Mouse (Mus musculus) forebrain, embryonic 10.5 days (tissue): ENCODE measurements around the gene Opn4. TPM values are rescaled to one million over a fixed set of nuclear protein-coding genes. Genes with fewer than 3 reads are reported as not detected.

Experiments
- DNase-seq: peaks from one replicate; pipeline ENCODE4 v3.0.0-alpha.2; 2017; ENCODE audit warnings: low spot score; ENCODE audit errors: extremely low spot score
- H3K27ac ChIP-seq: fragments of 300-500 bp; sonication (generic); 2 replicates; pipeline ENCODE4 v1.5.1; 2016; ENCODE audit warnings: mild to moderate bottlenecking
- H3K27me3 ChIP-seq: fragments of 300-500 bp; sonication (generic); 2 replicates; pipeline ENCODE4 v1.6.1; 2016; ENCODE audit warnings: mild to moderate bottlenecking; ENCODE audit not compliant: poor library complexity, severe bottlenecking
- H3K36me3 ChIP-seq: fragments of 300-500 bp; sonication (generic); replicated peaks from 2 replicates; pipeline ENCODE4 v1.6.1; 2016; ENCODE audit warnings: mild to moderate bottlenecking, moderate library complexity
- H3K4me1 ChIP-seq: fragments of 300-500 bp; sonication (generic); 2 replicates; pipeline ENCODE4 v1.6.1; 2016
- H3K4me3 ChIP-seq: fragments of 300-500 bp; sonication (generic); 2 replicates; pipeline ENCODE4 v1.5.1; 2016; ENCODE audit warnings: mild to moderate bottlenecking, moderate library complexity
- H3K9me3 ChIP-seq: fragments of 300-500 bp; sonication (generic); 2 replicates; pipeline ENCODE4 v1.6.1; 2016; ENCODE audit warnings: mild to moderate bottlenecking, moderate library complexity
- WGBS: fragments of 180-500 bp; shearing (Covaris S2); methylation state at CpG from one replicate; pipeline ENCODE4 v1.1.7; 2016; 5-methylcytosine and 5-hydroxymethylcytosine counted together
- polyA plus RNA-seq: library from polyadenylated mRNA; unstranded; fragments of >200 nt; fragmentation: Nextera tagmentation; extraction: Ambion mirVana; gene quantifications from 2 replicates; pipeline ENCODE4 v1.2.1, GENCODE M21; 2016

The Opn4 gene
- polyA plus RNA-seq, 1 experiment from 2014 or later: 1.0 TPM

- WGBS: 86% methylated on average over 4 of the region's 4 CpGs
- no peaks in the 10 kb centered on the region for H3K9me3 ChIP-seq
- no peak overlapping the region for H3K27ac ChIP-seq
- peaks cover 31% of the 10 kb centered on the region for H3K27me3 ChIP-seq
- peaks cover 15% of the 10 kb centered on the region for H3K4me1 ChIP-seq
- no peak overlapping the region for H3K4me3 ChIP-seq
- H3K36me3 ChIP-seq: no peaks in the 10 kb centered on the region
- no peak for DNase-seq
These were observed 31.3 kb downstream of the Opn4 start for GRCm38 (mm10) chr14:34568626-34569025.

GRCm38 (mm10) chr14:34567697-34568096 is 32.2 kb downstream of the Opn4 start:
- H3K27ac ChIP-seq: no peak overlapping the region
- H3K9me3 ChIP-seq: no peaks in the 10 kb centered on the region
- DNase-seq: no peak
- 68% methylated on average over 5 of the region's 5 CpGs for WGBS
- H3K27me3 ChIP-seq: peaks cover 31% of the 10 kb centered on the region
- H3K4me1 ChIP-seq: peaks cover 10% of the 10 kb centered on the region
- H3K4me3 ChIP-seq: no peak overlapping the region
- no peaks in the 10 kb centered on the region for H3K36me3 ChIP-seq

DNA sequence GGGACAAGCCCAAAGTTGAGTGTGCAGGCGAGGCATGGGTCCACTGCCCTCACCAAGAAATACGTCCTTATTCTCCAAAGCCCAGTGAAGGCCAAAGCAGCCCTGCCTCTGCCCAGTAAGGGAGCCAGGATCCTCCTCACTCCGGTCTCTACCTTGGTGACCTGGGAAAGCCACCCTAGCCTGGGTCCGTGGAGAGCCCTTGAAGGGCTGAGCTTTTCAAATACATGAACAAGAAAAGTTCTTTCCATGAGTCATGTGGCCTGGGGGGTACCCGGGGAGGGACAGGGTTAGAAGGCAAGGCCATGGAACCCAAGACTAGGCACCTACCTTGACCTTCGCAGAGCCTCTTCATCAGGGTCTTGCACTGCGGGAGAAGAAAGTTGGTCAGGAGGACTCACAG is 33.4 kb downstream of the Opn4 start:
- Histone ChIP-seq H3K4me1 (peaks cover 10% of the 10 kb centered on the region), H3K36me3 (no peaks in the 10 kb centered on the region), H3K27ac (no peak overlapping the region), H3K27me3 (peaks cover 30% of the 10 kb centered on the region), H3K9me3 (no peaks in the 10 kb centered on the region), H3K4me3 (no peak overlapping the region)
- WGBS: 94% methylated on average over 7 of the region's 7 CpGs
- no peak for DNase-seq

DNA sequence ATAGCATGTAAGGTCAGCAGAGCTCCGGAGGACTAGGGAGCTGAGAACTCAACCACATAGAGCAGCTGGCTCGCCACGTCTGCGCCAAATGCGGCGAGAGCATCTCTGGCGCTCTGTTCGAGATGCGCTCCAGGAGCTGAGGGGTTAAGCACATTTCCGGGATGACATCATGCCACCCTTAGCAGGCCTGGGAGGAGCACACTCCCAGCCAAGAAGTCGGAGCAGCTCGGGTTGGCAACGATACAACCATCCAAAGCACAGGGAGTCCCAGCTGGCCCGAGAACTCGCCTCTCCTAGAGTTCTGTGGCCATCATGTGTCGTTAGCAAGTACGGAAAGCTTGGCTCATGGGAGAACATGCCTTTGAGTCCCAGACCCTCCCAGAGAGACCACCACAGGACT is 34.2 kb downstream of the Opn4 start:
- Histone ChIP-seq H3K27me3 (peaks cover 31% of the 10 kb centered on the region), H3K4me1 (peaks cover 10% of the 10 kb centered on the region), H3K27ac (no peak overlapping the region), H3K9me3 (no peaks in the 10 kb centered on the region), H3K36me3 (no peaks in the 10 kb centered on the region), H3K4me3 (no peak overlapping the region)
- 86% methylated on average over 17 of the region's 17 CpGs for WGBS
- no peak for DNase-seq

DNA sequence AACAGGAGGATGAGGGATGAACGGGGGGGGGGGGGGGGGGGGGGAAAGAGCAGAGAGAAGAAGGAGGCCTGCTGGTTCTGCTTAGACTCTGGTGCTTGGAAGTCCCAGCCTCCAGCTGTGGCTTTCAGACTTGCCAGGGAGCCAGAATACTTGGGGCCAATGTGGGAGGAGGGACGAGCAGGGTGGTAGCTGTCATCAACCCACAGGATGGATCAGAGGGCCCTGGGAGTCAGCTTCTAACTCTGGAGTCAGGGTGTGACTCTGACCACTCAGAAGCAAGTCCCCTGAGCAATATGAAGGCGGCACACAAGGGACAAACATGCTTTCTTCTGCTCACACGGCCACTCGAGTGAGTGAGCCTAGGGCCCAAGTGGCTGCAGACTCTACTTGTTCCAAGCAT is 35.3 kb downstream of the Opn4 start:
- Histone ChIP-seq H3K27ac (no peak overlapping the region), H3K36me3 (no peaks in the 10 kb centered on the region), H3K4me3 (no peak overlapping the region), H3K4me1 (peaks cover 6% of the 10 kb centered on the region), H3K9me3 (no peaks in the 10 kb centered on the region), H3K27me3 (peaks cover 29% of the 10 kb centered on the region)
- WGBS: 73% methylated on average over 5 of the region's 5 CpGs
- DNase-seq: no peak

- H3K36me3 ChIP-seq: no peaks in the 10 kb centered on the region
- no peak overlapping the region for H3K27ac ChIP-seq
- no peak overlapping the region for H3K4me3 ChIP-seq
- DNase-seq: no peak
- peaks cover 7% of the 10 kb centered on the region for H3K27me3 ChIP-seq
- no peaks in the 10 kb centered on the region for H3K4me1 ChIP-seq
- H3K9me3 ChIP-seq: no peaks in the 10 kb centered on the region
- WGBS: 30% methylated on average over 2 of the region's 2 CpGs
These were observed 37.5 kb downstream of the Opn4 start for GRCm38 (mm10) chr14:34562393-34562792.

- Histone ChIP-seq H3K4me3 (no peak overlapping the region), H3K27ac (no peak overlapping the region), H3K9me3 (no peaks in the 10 kb centered on the region), H3K36me3 (no peaks in the 10 kb centered on the region), H3K4me1 (no peaks in the 10 kb centered on the region), H3K27me3 (0 out of 2 replicates have a peak, but pooled peaks cover 4% of the 10 kb centered on the region)
- 90% methylated on average over 8 of the region's 8 CpGs for WGBS
- no peak for DNase-seq
These were observed 38.3 kb downstream of the Opn4 start for GRCm38 (mm10) chr14:34561647-34562046.

DNA sequence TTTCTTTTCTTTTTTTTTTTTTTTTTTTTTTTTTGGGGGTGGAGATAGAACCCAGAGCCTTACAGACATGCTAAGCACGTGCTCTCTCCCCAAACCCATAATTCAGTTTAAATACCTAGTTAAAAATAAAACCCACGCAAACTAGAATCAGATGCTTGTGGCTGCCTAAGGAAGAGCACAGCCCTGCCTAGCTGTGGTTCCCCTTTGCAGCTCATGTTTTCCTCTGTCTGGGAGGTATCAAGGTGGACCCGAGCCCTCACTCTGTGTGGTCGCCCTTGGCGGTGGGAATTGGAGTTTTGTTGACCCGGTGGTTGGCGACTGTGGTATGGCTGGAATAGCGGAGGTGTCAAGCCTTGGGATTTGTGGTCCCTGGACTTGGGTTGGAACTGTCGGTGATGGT is 41.0 kb downstream of the Opn4 start:
- Histone ChIP-seq H3K9me3 (no peaks in the 10 kb centered on the region), H3K36me3 (no peaks in the 10 kb centered on the region), H3K27ac (no peak overlapping the region), H3K4me3 (no peak overlapping the region), H3K4me1 (no peaks in the 10 kb centered on the region), H3K27me3 (peaks cover 11% of the 10 kb centered on the region; the same call in 1 of the 2 replicates)
- 91% methylated on average over 9 of the region's 9 CpGs for WGBS
- DNase-seq: no peak

GRCm38 (mm10) chr14:34555211-34555610 is 44.7 kb downstream of the Opn4 start:
- H3K9me3 ChIP-seq: no peaks in the 10 kb centered on the region
- 0 out of 2 replicates have a peak overlapping the region, but pooled peaks have one; percentile 5 for H3K27ac ChIP-seq
- H3K4me1 ChIP-seq: no peaks in the 10 kb centered on the region
- no peak for DNase-seq
- H3K4me3 ChIP-seq: no peak overlapping the region
- peaks cover 26% of the 10 kb centered on the region for H3K27me3 ChIP-seq
- no peaks in the 10 kb centered on the region for H3K36me3 ChIP-seq
- 76% methylated on average over 13 of the region's 13 CpGs for WGBS

DNA sequence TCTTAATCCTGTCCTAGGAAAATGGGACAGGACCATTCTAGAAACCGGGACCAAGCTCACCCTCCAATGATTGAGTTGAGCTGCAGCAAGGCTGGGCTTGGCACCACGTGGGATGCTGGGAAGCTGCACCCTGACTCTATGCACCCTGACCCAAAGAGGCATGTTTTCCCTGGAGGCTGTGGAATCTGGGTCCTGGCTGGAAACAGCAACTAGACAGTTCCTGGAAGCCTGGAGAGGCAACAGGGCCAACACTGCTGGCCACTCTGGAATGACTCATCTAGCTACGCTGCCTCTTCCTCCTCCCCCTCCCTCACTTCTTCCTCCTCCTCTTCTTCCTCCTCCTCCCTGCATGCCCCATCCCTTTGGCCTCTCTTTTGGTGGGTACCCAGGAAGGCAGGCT is 45.9 kb downstream of the Opn4 start:
- Histone ChIP-seq H3K9me3 (no peaks in the 10 kb centered on the region), H3K4me1 (0 out of 2 replicates have a peak, but pooled peaks cover 6% of the 10 kb centered on the region), H3K27me3 (peaks cover 31% of the 10 kb centered on the region), H3K27ac (no peak overlapping the region), H3K36me3 (no peaks in the 10 kb centered on the region), H3K4me3 (no peak overlapping the region)
- no peak for DNase-seq
- WGBS: 71% methylated on average over 3 of the region's 3 CpGs

DNA sequence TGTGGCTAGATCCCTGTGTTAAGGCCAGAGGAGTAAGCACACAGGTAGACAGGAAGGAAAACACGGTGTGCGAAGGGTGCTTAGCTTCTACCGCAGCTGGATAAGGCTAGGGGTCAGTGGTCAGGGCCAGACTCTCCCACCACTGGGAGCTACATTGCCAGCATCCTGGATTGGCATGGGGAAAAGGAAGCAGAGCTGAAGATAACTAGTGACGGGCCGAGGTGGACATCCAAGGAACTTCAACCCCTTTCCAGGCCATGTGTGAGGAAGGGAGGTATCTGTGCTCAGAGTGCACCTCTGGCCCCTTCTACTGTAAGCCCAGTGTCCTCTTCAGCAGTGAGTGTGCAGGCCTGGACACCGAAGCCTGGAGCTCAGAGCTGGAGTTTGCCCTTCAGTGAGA is 46.5 kb downstream of the Opn4 start:
- Histone ChIP-seq H3K36me3 (no peaks in the 10 kb centered on the region), H3K27ac (no peak overlapping the region), H3K4me3 (no peak overlapping the region), H3K27me3 (peaks cover 31% of the 10 kb centered on the region), H3K9me3 (no peaks in the 10 kb centered on the region), H3K4me1 (peaks cover 10% of the 10 kb centered on the region)
- DNase-seq: no peak
- WGBS: 89% methylated on average over 6 of the region's 6 CpGs

DNA sequence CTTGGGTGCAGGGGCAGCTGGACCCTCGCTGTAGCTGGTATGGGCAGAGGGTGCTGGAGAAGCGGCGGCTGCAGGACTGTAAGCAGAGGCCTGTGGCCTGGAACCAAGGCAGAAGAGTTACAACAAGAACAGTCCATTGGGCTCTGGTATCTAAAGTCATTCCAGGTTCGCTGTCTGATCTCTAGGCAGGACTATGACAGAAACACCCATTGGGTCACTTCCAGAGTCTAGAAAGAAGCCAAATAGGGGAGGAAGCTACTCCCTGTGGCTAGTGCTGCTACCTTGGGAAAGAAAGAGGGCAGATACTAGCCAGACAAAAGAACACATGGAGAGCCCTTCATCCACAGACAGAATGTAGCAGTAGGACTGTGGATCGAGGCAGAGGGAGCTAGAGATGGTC is 47.7 kb downstream of the Opn4 start:
- H3K36me3 ChIP-seq: no peaks in the 10 kb centered on the region
- 89% methylated on average over 5 of the region's 5 CpGs for WGBS
- peaks cover 41% of the 10 kb centered on the region for H3K27me3 ChIP-seq
- no peak overlapping the region for H3K4me3 ChIP-seq
- H3K9me3 ChIP-seq: no peaks in the 10 kb centered on the region
- no peak for DNase-seq
- H3K4me1 ChIP-seq: peaks cover 17% of the 10 kb centered on the region
- H3K27ac ChIP-seq: no peak overlapping the region

DNA sequence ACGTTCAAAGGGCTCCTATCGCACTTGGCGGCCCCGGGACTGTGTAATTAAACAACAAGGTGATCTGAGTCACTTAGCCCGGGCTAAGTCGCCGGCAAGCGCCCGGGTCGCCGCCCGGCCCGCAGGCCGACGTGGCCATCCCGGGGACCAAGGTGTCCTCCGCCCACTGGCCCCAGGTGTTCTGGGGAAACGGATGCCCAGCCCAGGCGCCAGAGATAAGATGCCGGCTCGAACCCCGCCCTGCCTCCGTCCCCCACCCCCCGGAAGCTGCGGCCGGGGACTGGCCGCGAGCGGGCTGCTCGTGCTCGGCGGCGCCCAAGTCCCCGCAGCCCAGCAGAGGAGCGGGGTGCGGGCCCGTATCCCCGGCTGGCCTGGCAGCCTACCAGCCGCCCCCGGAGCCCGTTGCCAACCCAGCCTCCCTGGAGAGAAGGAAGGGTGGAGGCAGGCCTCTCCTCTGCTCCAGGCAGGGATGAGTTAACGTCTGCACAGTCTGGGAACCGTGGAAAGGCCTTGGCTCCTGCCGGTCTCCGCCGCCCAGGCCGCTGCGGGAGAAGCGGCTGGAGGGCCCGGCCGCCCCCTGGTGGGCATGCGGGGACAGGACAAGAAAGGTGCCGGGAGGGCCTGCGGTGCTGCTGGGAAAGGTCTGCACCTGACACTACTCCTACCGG is 50.8 kb downstream of the Opn4 start:
- WGBS: under 1% methylated on average over 54 of the region's 55 CpGs
- Histone ChIP-seq H3K4me1 (peaks cover 17% of the 10 kb centered on the region), H3K27ac (peak overlapping the region; percentile 92), H3K36me3 (no peaks in the 10 kb centered on the region), H3K9me3 (no peaks in the 10 kb centered on the region), H3K27me3 (peaks cover 66% of the 10 kb centered on the region), H3K4me3 (peak overlapping the region; percentile 83)
- peak; percentile 88 for DNase-seq
